Mouse (Mus musculus) neural tube, embryonic 11.5 days (tissue): Measurements from ENCODE around the gene Col7a1. TPM values are rescaled to one million over a fixed set of nuclear protein-coding genes. Genes with fewer than 3 reads are reported as not detected.
A peak's percentile ranks its signal among the peaks of the same experiment; 100 is the strongest.

Experiments used
- ATAC-seq: fragments of 200-750 bp; cut with Nextera tagmentation; 2 replicates; pipeline ENCODE4 v1.8.0; 2017; ENCODE audit warnings: moderate number of reproducible peaks, mild to moderate bottlenecking, moderate TSS enrichment, moderate library complexity; ENCODE audit not compliant: insufficient read depth, low FRiP score, low TSS enrichment
- DNase-seq: peaks from one replicate; pipeline ENCODE4 v3.0.0-alpha.2; 2015; ENCODE audit warnings: low spot score
- H3K27ac ChIP-seq: fragments of 300-500 bp; sonication (generic); 2 replicates; pipeline ENCODE4 v1.5.1; 2014; ENCODE audit warnings: low read depth, mild to moderate bottlenecking, low read length
- H3K27me3 ChIP-seq: fragments of 300-500 bp; sonication (generic); 2 replicates; pipeline ENCODE4 v1.6.1; 2014; ENCODE audit warnings: mild to moderate bottlenecking, low read length, mixed read lengths; ENCODE audit not compliant: control insufficient read depth, insufficient read depth
- H3K36me3 ChIP-seq: fragments of 300-500 bp; sonication (generic); 2 replicates; pipeline ENCODE4 v1.6.1; 2014; ENCODE audit warnings: mild to moderate bottlenecking, low read length, moderate library complexity, mixed read lengths; ENCODE audit not compliant: control insufficient read depth, insufficient read depth
- H3K4me1 ChIP-seq: fragments of 300-500 bp; sonication (generic); 2 replicates; pipeline ENCODE4 v1.6.1; 2014; ENCODE audit warnings: low read length, mixed read lengths; ENCODE audit not compliant: control insufficient read depth, insufficient read depth
- H3K4me2 ChIP-seq: fragments of 300-500 bp; sonication (generic); 2 replicates; pipeline ENCODE4 v1.6.1; 2014; ENCODE audit warnings: low read depth, mild to moderate bottlenecking, moderate library complexity
- H3K4me3 ChIP-seq: fragments of 300-500 bp; sonication (generic); 2 replicates; pipeline ENCODE4 v1.5.1; 2014; ENCODE audit warnings: low read depth, low read length
- H3K9ac ChIP-seq: fragments of 300-500 bp; sonication (generic); 2 replicates; pipeline ENCODE4 v1.6.1; 2014; ENCODE audit warnings: mild to moderate bottlenecking, low read length
- H3K9me3 ChIP-seq: fragments of 300-500 bp; sonication (generic); 2 replicates; pipeline ENCODE4 v1.6.1; 2016; ENCODE audit warnings: low read length; ENCODE audit not compliant: control insufficient read depth
- WGBS: fragments of 180-500 bp; shearing (Covaris S2); extraction: QIAGEN DNeasy Blood & Tissue Kit; methylation state at CpG from one replicate; pipeline ENCODE4 v1.1.7; 2014; 5-methylcytosine and 5-hydroxymethylcytosine counted together
- polyA plus RNA-seq: library from polyadenylated mRNA; unstranded; fragments of >200 nt; fragmentation: Nextera tagmentation; extraction: Ambion mirVana; gene quantifications from 2 replicates; pipeline ENCODE4 v1.2.1, GENCODE M21; 2014

Col7a1 gene
- polyA plus RNA-seq = 0.69 and 1.2 TPM in 2 replicates

GRCm38 (mm10) chr9:108953081-108953636, at the start of gene Col7a1:
TSS of gene Col7a1 (plus strand) at chr9:108953586.
- Histone ChIP-seq H3K27me3 (peaks cover 7% of the 10 kb centered on the region; the same call in 1 of the 2 replicates), H3K4me2 (0 out of 2 replicates have a peak within 1 kb of the TSS, but pooled peaks have one; percentile 19), H3K9ac (no peak within 1 kb of the TSS; the same call in 1 of the 2 replicates), H3K36me3 (peaks cover 5% of the 10 kb centered on the region), H3K4me1 (no peaks in the 10 kb centered on the region), H3K4me3 (no peak within 1 kb of the TSS), H3K9me3 (no peaks in the 10 kb centered on the region), H3K27ac (no peak within 1 kb of the TSS)
- WGBS = 13% methylated on average over 15 of the region's 15 CpGs
- ATAC-seq (no peak), DNase-seq (no peak)

GRCm38 (mm10) chr9:108912308-108912707, 41.1 kb upstream of the Col7a1 start:
- Histone ChIP-seq H3K27me3 (no peaks in the 10 kb centered on the region), H3K4me1 (no peaks in the 10 kb centered on the region), H3K4me2 (no peak overlapping the region), H3K9ac (no peak overlapping the region), H3K4me3 (no peak overlapping the region), H3K9me3 (no peaks in the 10 kb centered on the region), H3K36me3 (no peaks in the 10 kb centered on the region), H3K27ac (no peak overlapping the region)
- ATAC-seq = no peak
- no peak for DNase-seq
- WGBS = 71% methylated on average over 6 of the region's 6 CpGs

GRCm38 (mm10) chr9:108913161-108913560, 40.2 kb upstream of the Col7a1 start:
- no peak overlapping the region for H3K4me3 ChIP-seq
- 90% methylated on average over 7 of the region's 7 CpGs for WGBS

GRCm38 (mm10) chr9:108913621-108914020, 39.8 kb upstream of the Col7a1 start:
- no peak for ATAC-seq
- no peak overlapping the region for H3K9ac ChIP-seq
- no peaks in the 10 kb centered on the region for H3K36me3 ChIP-seq
- H3K27me3 ChIP-seq = no peaks in the 10 kb centered on the region
- no peaks in the 10 kb centered on the region for H3K9me3 ChIP-seq
- 83% methylated on average over 10 of the region's 10 CpGs for WGBS
- H3K4me2 ChIP-seq = no peak overlapping the region
- DNase-seq = no peak
- no peak overlapping the region for H3K27ac ChIP-seq
- H3K4me1 ChIP-seq = no peaks in the 10 kb centered on the region
- H3K4me3 ChIP-seq = no peak overlapping the region

More at GRCm38 (mm10) chr9:108913161-108913560, 40.2 kb upstream of the Col7a1 start:
- Histone ChIP-seq H3K9me3 (no peaks in the 10 kb centered on the region), H3K9ac (no peak overlapping the region; the same call in 1 of the 2 replicates), H3K36me3 (no peaks in the 10 kb centered on the region), H3K27me3 (no peaks in the 10 kb centered on the region), H3K4me2 (no peak overlapping the region), H3K27ac (no peak overlapping the region), H3K4me1 (no peaks in the 10 kb centered on the region)
- ATAC-seq (no peak), DNase-seq (no peak)

- Histone ChIP-seq H3K4me1 (no peaks in the 10 kb centered on the region), H3K4me2 (no peak within 1 kb of the TSS), H3K9ac (no peak within 1 kb of the TSS), H3K36me3 (no peaks in the 10 kb centered on the region), H3K9me3 (no peaks in the 10 kb centered on the region), H3K27ac (no peak within 1 kb of the TSS), H3K4me3 (no peak within 1 kb of the TSS), H3K27me3 (no peaks in the 10 kb centered on the region)
- no peak for DNase-seq
- ATAC-seq = no peak
- 77% methylated on average over 6 of the region's 6 CpGs for WGBS
Observed at GRCm38 (mm10) chr9:108914491-108914890, 38.9 kb upstream of the Col7a1 start, which contains the start of gene Tmem89. TSS of gene Tmem89 (plus strand) at chr9:108914619.

GRCm38 (mm10) chr9:108925897-108926296, 27.5 kb upstream of the Col7a1 start:
- ATAC-seq (no peak), DNase-seq (no peak)
- Histone ChIP-seq H3K4me2 (no peak overlapping the region), H3K4me3 (no peak overlapping the region), H3K27me3 (no peaks in the 10 kb centered on the region), H3K36me3 (no peaks in the 10 kb centered on the region), H3K9ac (no peak overlapping the region), H3K27ac (no peak overlapping the region), H3K9me3 (no peaks in the 10 kb centered on the region), H3K4me1 (no peaks in the 10 kb centered on the region)
- 74% methylated on average over 8 of the region's 8 CpGs for WGBS

- Histone ChIP-seq H3K9ac (no peak overlapping the region), H3K4me2 (no peak overlapping the region)
Observed at GRCm38 (mm10) chr9:108928424-108928823, 25.0 kb upstream of the Col7a1 start.

GRCm38 (mm10) chr9:108935991-108936390, 17.4 kb upstream of the Col7a1 start:
- WGBS = 21% methylated on average over 3 of the region's 3 CpGs

More at GRCm38 (mm10) chr9:108928424-108928823, 25.0 kb upstream of the Col7a1 start:
- Histone ChIP-seq H3K27ac (no peak overlapping the region), H3K4me3 (no peak overlapping the region), H3K36me3 (no peaks in the 10 kb centered on the region), H3K4me1 (no peaks in the 10 kb centered on the region), H3K27me3 (no peaks in the 10 kb centered on the region), H3K9me3 (no peaks in the 10 kb centered on the region)
- ATAC-seq = no peak
- DNase-seq = no peak
- 89% methylated on average over 3 of the region's 3 CpGs for WGBS

More at GRCm38 (mm10) chr9:108935991-108936390, 17.4 kb upstream of the Col7a1 start:
- Histone ChIP-seq H3K27me3 (no peaks in the 10 kb centered on the region), H3K36me3 (peaks cover 8% of the 10 kb centered on the region), H3K27ac (no peak overlapping the region), H3K9ac (no peak overlapping the region), H3K4me2 (0 out of 2 replicates have a peak overlapping the region, but pooled peaks have one; percentile 12), H3K4me1 (0 out of 2 replicates have a peak, but pooled peaks cover 2% of the 10 kb centered on the region), H3K9me3 (no peaks in the 10 kb centered on the region), H3K4me3 (peak overlapping the region; percentile 86)
- DNase-seq = no peak
- peak; percentile 18; the same call in 1 of the 2 replicates for ATAC-seq
